ENCODE assay signal across 7 mouse cellular contexts in the genomic region with DNA sequence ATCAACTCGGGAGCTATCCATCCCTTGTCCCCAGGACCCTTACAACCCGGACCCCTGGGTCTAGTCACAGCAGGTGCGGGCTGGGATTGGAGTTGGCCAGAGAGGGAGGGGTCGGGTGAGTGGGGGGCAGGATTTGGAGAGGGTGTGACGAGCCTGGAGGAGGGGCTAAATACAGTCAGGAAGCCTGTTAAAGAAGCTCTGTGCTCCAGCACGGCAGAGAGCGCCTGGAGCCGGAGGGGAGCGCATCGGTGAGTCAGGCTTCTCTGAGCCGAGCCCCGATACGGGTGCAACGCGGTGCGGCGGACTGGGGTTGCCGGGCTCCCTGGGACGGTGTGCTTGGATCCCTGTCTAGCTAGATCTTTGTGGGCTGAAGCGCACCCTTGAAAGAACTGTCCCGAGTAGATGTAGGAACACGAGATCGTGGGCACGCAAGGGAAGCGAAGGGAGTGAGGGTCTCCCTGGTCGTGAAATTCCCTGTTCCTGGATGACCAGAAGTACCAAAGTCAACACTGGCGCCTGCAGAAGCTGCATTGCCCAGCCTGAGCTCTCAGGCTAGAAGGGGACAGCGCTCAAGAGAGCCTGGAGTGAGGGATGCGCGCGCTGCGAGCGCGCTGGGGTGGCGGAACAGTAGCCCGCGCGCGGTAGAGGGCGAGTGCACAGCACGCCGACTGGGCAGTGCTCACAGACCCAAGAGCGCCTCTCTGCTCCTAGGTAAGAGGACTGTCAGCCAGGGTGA. TPM values are rescaled to one million over a fixed set of nuclear protein-coding genes. Genes with fewer than 3 reads are reported as not detected.
DNase-seq lines count a peak whose midpoint lies in the region; ATAC-seq and TF ChIP-seq lines count a peak whose summit lies in the region.

A gene (plus strand): TSS at position 207 of the 736 bp plus-strand sequence.

- H3ac ChIP-seq in C2C12 (ENCODE audit: control insufficient read depth, insufficient read length, low read depth) = peak within 1 kb of the TSS; percentile 88

- no peaks in the 10 kb centered on the region for H3K9me3 ChIP-seq in ES-E14 (ENCODE audit: control insufficient read depth, insufficient read depth, low read depth, low read length)
- H3K9me3 ChIP-seq in hindbrain, embryonic 16.5 days (ENCODE audit: control insufficient read depth, low read length) = no peaks in the 10 kb centered on the region
- H3K9me3 ChIP-seq in liver, embryonic 16.5 days (replicated peaks; ENCODE audit: control insufficient read depth, low read length) = no peaks in the 10 kb centered on the region

- WGBS in hindbrain, embryonic 16.5 days = under 1% methylated on average over 43 of the region's 43 CpGs
- 4% methylated on average over 43 of the region's 43 CpGs for WGBS in liver, embryonic 16.5 days (ENCODE audit: insufficient replicate concordance)

- H3K27ac ChIP-seq in ES-E14 (ENCODE audit: insufficient read depth, low read depth, low read length, poor library complexity, severe bottlenecking) = no peak within 1 kb of the TSS
- no peak within 1 kb of the TSS for H3K27ac ChIP-seq in hindbrain, embryonic 16.5 days (ENCODE audit: low read depth, low read length)
- no peak within 1 kb of the TSS for H3K27ac ChIP-seq in liver, embryonic 16.5 days (ENCODE audit: low read length)

- in situ Hi-C loops in ES-E14 (cut with MboI; ENCODE audit: low sequenced_read_pairs in 2 of 2, unreplicated experiment in 2 of 2) = no loop called here

- no peaks in the 10 kb centered on the region for H3K36me3 ChIP-seq in C2C12 (ENCODE audit: control insufficient read depth, insufficient read depth)
- H3K36me3 ChIP-seq in ES-E14 (ENCODE audit: control insufficient read depth, insufficient read depth, low read length, poor library complexity, severe bottlenecking) = no peaks in the 10 kb centered on the region
- no peaks in the 10 kb centered on the region for H3K36me3 ChIP-seq in hindbrain, embryonic 16.5 days (ENCODE audit: control insufficient read depth, insufficient read depth, low read length)
- H3K36me3 ChIP-seq in liver, embryonic 16.5 days (ENCODE audit: control insufficient read depth, insufficient read depth) = no peaks in the 10 kb centered on the region

- H3K4me3 ChIP-seq in C2C12 (ENCODE audit: insufficient read depth, poor library complexity, severe bottlenecking) = peak within 1 kb of the TSS; percentile 62
- peak within 1 kb of the TSS; percentile 58 to 71 for H3K4me3 ChIP-seq in ES-E14 (ENCODE audit: insufficient read depth in 1 of 2, low read depth in 1 of 2, low read length in 2 of 2, poor library complexity in 1 of 2, severe bottlenecking in 1 of 2)
- H3K4me3 ChIP-seq in hindbrain, embryonic 16.5 days (ENCODE audit: low read length) = peak within 1 kb of the TSS; percentile 39
- peak within 1 kb of the TSS; percentile 13; the same call in 1 of the 2 replicates for H3K4me3 ChIP-seq in liver, embryonic 16.5 days (ENCODE audit: low read depth, low read length)

- no peak for TF ChIP-seq CTCF in C2C12 (IDR thresholded peaks at IDR 0.05; ENCODE audit: control insufficient read depth, insufficient read depth, insufficient read length)

- peaks cover 51% of the 10 kb centered on the region for H3K79me2 ChIP-seq in C2C12 (ENCODE audit: control insufficient read depth, insufficient read depth)

- peak; percentile 75 for ATAC-seq in hindbrain, embryonic 16.5 days
- ATAC-seq in liver, embryonic 16.5 days (ENCODE audit: low read depth) = no peak
- no peak for ATAC-seq in erythroblast, adult 5-6 weeks (replicated peaks; ENCODE audit: low FRiP score, poor library complexity, severe bottlenecking)

- H3K79me3 ChIP-seq in C2C12 (ENCODE audit: low read depth) = peaks cover 41% of the 10 kb centered on the region

- peak within 1 kb of the TSS; percentile 65 for H3K4me2 ChIP-seq in hindbrain, embryonic 16.5 days (ENCODE audit: low read length)
- H3K4me2 ChIP-seq in liver, embryonic 16.5 days (ENCODE audit: low read depth, low read length) = no peak within 1 kb of the TSS

- peak within 1 kb of the TSS; percentile 19; the same call in 1 of the 2 replicates for H3K9ac ChIP-seq in ES-E14 (ENCODE audit: insufficient read depth, low read depth, low read length, poor library complexity, severe bottlenecking)
- peak within 1 kb of the TSS; percentile 10 for H3K9ac ChIP-seq in hindbrain, embryonic 16.5 days (ENCODE audit: low read depth, low read length)
- H3K9ac ChIP-seq in liver, embryonic 16.5 days (ENCODE audit: low read depth, low read length) = no peak within 1 kb of the TSS

- H3K4me1 ChIP-seq in ES-E14 (ENCODE audit: control insufficient read depth in 2 of 2, insufficient read depth in 2 of 2, low read length in 2 of 2, poor library complexity in 1 of 2) = no peaks in the 10 kb centered on the region
- no peaks in the 10 kb centered on the region; the same call in 1 of the 2 replicates for H3K4me1 ChIP-seq in hindbrain, embryonic 16.5 days (ENCODE audit: control insufficient read depth, insufficient read depth, low read depth, low read length)
- no peaks in the 10 kb centered on the region for H3K4me1 ChIP-seq in liver, embryonic 16.5 days (ENCODE audit: control insufficient read depth, low read depth, low read length)

- peak; percentile 33 for DNase-seq in ES-E14 (ENCODE audit: low read depth, low spot score)
- peak; percentile 46 for DNase-seq in forelimb bud, embryonic 11.5 days (ENCODE audit: low read depth, low spot score)
- DNase-seq in spleen, adult 12 weeks (ENCODE audit: low spot score) = no peak

- H3K27me3 ChIP-seq in C2C12 (ENCODE audit: control insufficient read depth, insufficient read depth, insufficient read length) = no peaks in the 10 kb centered on the region
- peaks cover 26% of the 10 kb centered on the region for H3K27me3 ChIP-seq in hindbrain, embryonic 16.5 days (replicated peaks; ENCODE audit: control insufficient read depth, insufficient read depth, low read length)
- H3K27me3 ChIP-seq in liver, embryonic 16.5 days (ENCODE audit: control insufficient read depth, insufficient read depth, low read depth, low read length) = peaks cover 12% of the 10 kb centered on the region

TF ChIP-seq in C2C12, 6 proteins besides CTCF, POLR2A, EP300 and RAD21:
- TF ChIP-seq MYOD1 (IDR thresholded peaks at IDR 0.05; ENCODE audit: control insufficient read depth, insufficient read length, low read depth) (no peak), CEBPB (IDR thresholded peaks at IDR 0.05; ENCODE audit: low read depth) (no peak), MYOG (IDR thresholded peaks at IDR 0.05; ENCODE audit: control insufficient read depth, extremely low read depth, insufficient read length) (no peak), MAX (IDR thresholded peaks at IDR 0.05) (no peak), FOSL1 (IDR thresholded peaks at IDR 0.05; ENCODE audit: insufficient read depth, low read length, poor library complexity, severe bottlenecking) (no peak), USF1 (IDR thresholded peaks at IDR 0.05; ENCODE audit: low read depth) (no peak)

TF ChIP-seq in ES-E14, 5 proteins besides CTCF, POLR2A, EP300 and RAD21:
- TF ChIP-seq ZNF384 (IDR thresholded peaks at IDR 0.05; ENCODE audit: low read depth, low read length) (no peak), MAFK (IDR thresholded peaks at IDR 0.05; ENCODE audit: insufficient read depth, low read depth, low read length) (no peak), ZC3H11A (IDR thresholded peaks at IDR 0.05; ENCODE audit: borderline replicate concordance, low read depth, low read length) (no peak), HCFC1 (IDR thresholded peaks at IDR 0.05; ENCODE audit: borderline replicate concordance, insufficient read depth, low read length) (no peak), CHD2 (IDR thresholded peaks at IDR 0.05; ENCODE audit: low read depth, low read length) (no peak)

RNA-seq across cellular contexts. Expression of the gene that starts here (rescaled TPM):
- polyA plus RNA-seq in C2C12 (2012; fragmentation: generic; extraction: Trizol) = 115 TPM
- total RNA-seq in ES-E14 (2012; rRNA removed) = 3.9 and 12.4 TPM in 2 replicates
- polyA plus RNA-seq in hindbrain, embryonic 16.5 days (2015; fragmentation: Nextera tagmentation; extraction: Ambion mirVana) = 0.84 and 1.0 TPM in 2 replicates
- polyA plus RNA-seq in liver, embryonic 16.5 days (2015; fragmentation: Nextera tagmentation; extraction: Ambion mirVana) = 0.57 and 0.61 TPM in 2 replicates
- total RNA-seq in erythroblast, adult 5-6 weeks (2015; ENCODE audit: low replicate concordance) = not detected in 2 replicates
- not detected in 2 replicates for total RNA-seq in erythroblast, adult 5-6 weeks (2017; ENCODE audit: low replicate concordance)

Comparison
In these comparisons a context has a peak if more than half of its experiments do, and no peak if none do; other contexts are left out.
1. RNA of the gene that starts here (polyA plus RNA-seq): 115 TPM in C2C12 (single experiment); 0.84 to 1.0 TPM in hindbrain, embryonic 16.5 days and 0.57 to 0.61 TPM in liver, embryonic 16.5 days; every median in the first group is over 10 times any median in the second.
2. H3K4me3 ChIP-seq: peak in every context shown above with its lines; median percentile 64 in ES-E14; 62 in C2C12; 39 in hindbrain, embryonic 16.5 days; 13 in liver, embryonic 16.5 days.